Mouse (Mus musculus) midbrain, embryonic 11.5 days (tissue): ENCODE data around the gene Tmprss7. TPM values are rescaled to one million over a fixed set of nuclear protein-coding genes. Genes with fewer than 3 reads are reported as not detected.

Source experiments
- ATAC-seq: fragments of 200-750 bp; cut with Nextera tagmentation; 2 replicates; pipeline ENCODE4 v1.8.0; 2017; ENCODE audit warnings: moderate TSS enrichment, moderate library complexity; ENCODE audit not compliant: low FRiP score
- DNase-seq: peaks from one replicate; pipeline ENCODE4 v3.0.0; 2015; ENCODE audit warnings: low spot score; ENCODE audit errors: missing footprints
- H3K27ac ChIP-seq: fragments of 300-500 bp; sonication (generic); 2 replicates; pipeline ENCODE4 v1.5.1; 2014; ENCODE audit warnings: low read depth, low read length
- H3K27me3 ChIP-seq: fragments of 300-500 bp; sonication (generic); 2 replicates; pipeline ENCODE4 v1.6.1; 2014; ENCODE audit warnings: mild to moderate bottlenecking, low read length, moderate library complexity, mixed read lengths; ENCODE audit not compliant: control insufficient read depth, insufficient read depth
- H3K36me3 ChIP-seq: fragments of 300-500 bp; sonication (generic); 2 replicates; pipeline ENCODE4 v1.6.1; 2014; ENCODE audit warnings: mild to moderate bottlenecking, low read length, moderate library complexity, mixed read lengths; ENCODE audit not compliant: control insufficient read depth, insufficient read depth
- H3K4me1 ChIP-seq: fragments of 300-500 bp; sonication (generic); 2 replicates; pipeline ENCODE4 v1.6.1; 2014; ENCODE audit warnings: low read length; ENCODE audit not compliant: control insufficient read depth, insufficient read depth
- H3K4me2 ChIP-seq: fragments of 300-500 bp; sonication (generic); 2 replicates; pipeline ENCODE4 v1.6.1; 2014; ENCODE audit warnings: mild to moderate bottlenecking, moderate library complexity
- H3K4me3 ChIP-seq: fragments of 300-500 bp; sonication (generic); 2 replicates; pipeline ENCODE4 v1.5.1; 2014; ENCODE audit warnings: low read depth, low read length
- H3K9ac ChIP-seq: fragments of 300-500 bp; sonication (generic); 2 replicates; pipeline ENCODE4 v1.6.1; 2014; ENCODE audit warnings: low read length
- H3K9me3 ChIP-seq: fragments of 300-500 bp; sonication (generic); 2 replicates; pipeline ENCODE4 v1.6.1; 2016; ENCODE audit warnings: low read length; ENCODE audit not compliant: control insufficient read depth
- WGBS: fragments of 180-500 bp; shearing (Covaris S2); extraction: QIAGEN DNeasy Blood & Tissue Kit; methylation state at CpG from one replicate; pipeline ENCODE4 v1.1.7; 2014; 5-methylcytosine and 5-hydroxymethylcytosine counted together
- polyA plus RNA-seq: library from polyadenylated mRNA; unstranded; fragments of >200 nt; fragmentation: Nextera tagmentation; extraction: Ambion mirVana; gene quantifications from 2 replicates; pipeline ENCODE4 v1.2.1, GENCODE M21; 2014

Tmprss7 gene
- polyA plus RNA-seq, 1 experiment from 2014 or later, result 0.18 TPM

DNA sequence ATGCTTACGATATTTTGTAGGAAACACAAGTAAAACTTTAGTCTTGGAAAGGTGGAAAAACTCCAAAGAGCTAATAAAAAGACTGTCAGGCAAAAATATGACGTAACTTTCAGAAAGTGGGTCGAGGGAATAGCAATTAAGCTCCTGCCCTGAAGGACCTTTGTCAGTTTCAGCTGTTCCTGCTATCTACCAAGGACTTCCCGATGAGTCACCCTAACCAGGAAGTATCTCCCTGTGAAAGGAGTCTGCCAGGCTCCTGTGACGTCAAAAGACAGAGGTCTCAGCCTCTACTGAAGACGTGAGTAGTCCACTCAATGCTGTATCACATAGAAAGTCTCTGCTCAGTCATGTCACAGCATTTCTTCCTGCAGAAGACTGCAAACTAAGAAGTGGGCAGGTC, 49.1 kb downstream of the Tmprss7 start:
- no peak overlapping the region for H3K27ac ChIP-seq
- DNase-seq (peak; percentile 12), ATAC-seq (no peak)
- WGBS, result 78% methylated on average over 6 of the region's 6 CpGs
- H3K9me3 ChIP-seq, result no peaks in the 10 kb centered on the region
- no peaks in the 10 kb centered on the region for H3K27me3 ChIP-seq
- H3K4me3 ChIP-seq, result no peak overlapping the region
- H3K4me2 ChIP-seq, result no peak overlapping the region
- H3K36me3 ChIP-seq, result no peaks in the 10 kb centered on the region
- no peak overlapping the region for H3K9ac ChIP-seq
- H3K4me1 ChIP-seq, result no peaks in the 10 kb centered on the region

DNA sequence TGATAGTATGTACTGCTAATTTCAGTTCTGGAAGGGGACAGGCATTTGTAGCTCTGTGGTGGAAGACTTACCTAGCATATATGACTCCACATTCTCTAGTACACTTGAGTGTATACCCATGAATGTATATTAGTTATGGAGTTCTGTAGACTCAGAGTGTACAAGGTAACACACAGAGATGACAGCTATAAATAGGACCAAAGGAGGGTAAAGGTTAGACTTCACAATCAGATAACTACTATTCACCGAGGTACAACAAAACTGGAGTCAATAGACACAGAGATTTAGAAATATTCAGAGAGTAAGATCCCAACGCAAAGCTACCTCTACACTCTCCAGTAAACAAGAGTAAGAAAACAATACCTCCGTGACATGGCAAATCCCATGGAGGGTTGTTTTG, 49.5 kb downstream of the Tmprss7 start:
- Histone ChIP-seq H3K4me2 (no peak overlapping the region), H3K9ac (no peak overlapping the region), H3K27me3 (no peaks in the 10 kb centered on the region), H3K36me3 (no peaks in the 10 kb centered on the region), H3K4me3 (no peak overlapping the region), H3K9me3 (no peaks in the 10 kb centered on the region), H3K4me1 (no peaks in the 10 kb centered on the region), H3K27ac (no peak overlapping the region)
- no peak for ATAC-seq
- DNase-seq, result no peak
- 93% methylated on average over 3 of the region's 3 CpGs for WGBS

DNA sequence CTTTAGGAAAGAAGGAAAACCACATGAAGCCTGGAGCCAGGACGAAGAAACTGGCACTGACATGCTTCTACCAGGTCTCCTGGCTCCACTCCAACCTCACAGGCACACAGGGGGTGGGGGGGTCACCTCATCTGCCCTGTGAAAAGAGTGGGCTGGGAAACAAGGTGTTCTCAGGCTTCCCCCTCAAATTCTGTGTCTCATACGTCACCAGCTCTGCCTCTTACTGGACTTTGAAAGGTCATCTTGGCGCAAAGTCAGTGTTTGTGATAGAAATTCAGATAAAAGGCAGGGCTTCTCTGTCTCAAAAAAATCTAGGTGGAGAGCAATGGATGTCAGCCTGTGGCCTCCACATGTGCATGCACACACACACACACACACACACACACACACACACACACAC, 52.2 kb downstream of the Tmprss7 start:
- no peak overlapping the region for H3K4me3 ChIP-seq
- ATAC-seq, result no peak
- no peak overlapping the region for H3K4me2 ChIP-seq
- H3K27me3 ChIP-seq, result no peaks in the 10 kb centered on the region
- no peaks in the 10 kb centered on the region for H3K4me1 ChIP-seq
- 76% methylated on average over 3 of the region's 3 CpGs for WGBS
- no peak for DNase-seq
- no peak overlapping the region for H3K9ac ChIP-seq
- H3K36me3 ChIP-seq, result no peaks in the 10 kb centered on the region
- H3K9me3 ChIP-seq, result no peaks in the 10 kb centered on the region
- no peak overlapping the region for H3K27ac ChIP-seq

DNA sequence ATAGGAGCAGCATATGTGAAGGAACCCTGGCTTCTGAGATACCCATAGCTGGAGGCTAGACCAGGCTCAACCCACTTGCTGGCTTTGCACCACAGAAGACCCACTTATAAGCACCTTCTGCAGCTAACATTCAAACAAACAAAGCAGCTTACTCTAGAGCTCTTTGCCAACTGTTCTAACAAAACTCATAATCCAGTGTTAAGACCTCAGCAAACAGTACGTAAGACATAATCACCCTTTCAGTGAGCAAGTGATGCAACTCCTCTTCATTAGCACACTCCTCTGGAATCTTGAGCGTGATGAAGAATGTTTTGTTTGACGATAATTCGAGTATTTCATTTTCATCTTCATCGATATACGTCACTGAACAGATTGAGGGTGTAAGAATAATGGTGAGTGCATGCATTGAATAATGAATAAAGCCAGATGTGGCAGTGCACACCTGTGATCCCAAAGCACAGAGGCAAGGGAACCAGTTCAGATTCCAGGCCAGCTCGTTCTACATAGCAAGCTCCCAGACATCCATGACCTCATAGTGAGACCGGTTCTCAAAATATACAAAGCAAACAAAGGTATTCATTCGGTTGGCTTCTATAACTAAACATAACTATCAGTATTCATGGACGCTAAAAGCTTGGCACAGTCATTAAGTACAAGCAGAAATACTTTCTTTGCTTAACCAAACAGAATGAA, 53.2 kb downstream of the Tmprss7 start:
- Histone ChIP-seq H3K9me3 (no peaks in the 10 kb centered on the region), H3K4me1 (no peaks in the 10 kb centered on the region), H3K9ac (no peak overlapping the region), H3K27ac (no peak overlapping the region), H3K4me2 (no peak overlapping the region), H3K36me3 (no peaks in the 10 kb centered on the region), H3K4me3 (no peak overlapping the region), H3K27me3 (no peaks in the 10 kb centered on the region)
- ATAC-seq (no peak), DNase-seq (no peak)
- WGBS, result 83% methylated on average over 10 of the region's 10 CpGs

DNA sequence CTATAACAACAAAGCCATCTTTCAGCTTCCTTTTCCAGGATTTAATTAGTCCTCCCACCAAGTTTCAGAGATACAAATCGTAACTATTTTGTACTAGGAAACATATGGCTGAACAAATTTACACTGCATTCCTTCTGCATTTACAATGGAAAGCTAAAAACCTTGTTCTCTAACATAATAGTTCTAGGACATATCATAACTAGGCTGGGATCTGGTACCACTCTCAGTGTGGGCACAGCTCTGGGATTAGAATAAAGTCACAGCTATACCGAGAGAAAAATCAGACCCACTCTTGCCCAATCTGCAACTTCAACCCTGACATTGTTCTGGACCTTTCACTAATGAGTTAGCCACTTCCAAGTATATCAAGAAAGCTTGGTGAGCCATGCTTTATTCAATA, 57.6 kb downstream of the Tmprss7 start:
- Histone ChIP-seq H3K36me3 (no peaks in the 10 kb centered on the region), H3K27ac (no peak overlapping the region), H3K4me3 (no peak overlapping the region), H3K4me1 (no peaks in the 10 kb centered on the region), H3K9me3 (no peaks in the 10 kb centered on the region), H3K27me3 (no peaks in the 10 kb centered on the region), H3K4me2 (no peak overlapping the region), H3K9ac (no peak overlapping the region)
- DNase-seq (no peak), ATAC-seq (no peak)
- 92% methylated on average over 2 of the region's 2 CpGs for WGBS

DNA sequence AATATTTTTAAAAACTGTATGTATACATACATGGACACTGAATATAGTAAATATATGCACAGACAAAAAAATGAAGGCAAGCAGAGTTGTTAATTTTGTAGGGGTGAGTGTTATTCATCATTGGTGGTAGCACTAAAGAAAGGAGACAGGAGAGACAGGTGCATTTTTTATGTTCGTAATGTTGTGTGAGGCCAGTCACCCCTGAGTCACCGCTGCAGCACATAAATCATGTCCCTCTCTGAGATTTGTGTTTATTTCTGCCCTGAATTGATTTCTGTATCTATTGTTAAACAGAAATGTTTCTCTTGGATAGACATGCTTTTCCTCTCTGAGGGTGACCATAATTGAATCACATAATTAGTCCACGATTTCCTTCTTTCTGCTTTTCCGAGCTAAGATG, 61.0 kb downstream of the Tmprss7 start:
- no peak overlapping the region for H3K4me3 ChIP-seq
- no peak overlapping the region for H3K4me2 ChIP-seq
- ATAC-seq, result no peak
- H3K9ac ChIP-seq, result no peak overlapping the region
- no peak for DNase-seq
- H3K27ac ChIP-seq, result no peak overlapping the region
- no peaks in the 10 kb centered on the region for H3K36me3 ChIP-seq
- no peaks in the 10 kb centered on the region for H3K4me1 ChIP-seq
- H3K27me3 ChIP-seq, result no peaks in the 10 kb centered on the region
- WGBS, result 90% methylated on average over 4 of the region's 4 CpGs
- H3K9me3 ChIP-seq, result no peaks in the 10 kb centered on the region

DNA sequence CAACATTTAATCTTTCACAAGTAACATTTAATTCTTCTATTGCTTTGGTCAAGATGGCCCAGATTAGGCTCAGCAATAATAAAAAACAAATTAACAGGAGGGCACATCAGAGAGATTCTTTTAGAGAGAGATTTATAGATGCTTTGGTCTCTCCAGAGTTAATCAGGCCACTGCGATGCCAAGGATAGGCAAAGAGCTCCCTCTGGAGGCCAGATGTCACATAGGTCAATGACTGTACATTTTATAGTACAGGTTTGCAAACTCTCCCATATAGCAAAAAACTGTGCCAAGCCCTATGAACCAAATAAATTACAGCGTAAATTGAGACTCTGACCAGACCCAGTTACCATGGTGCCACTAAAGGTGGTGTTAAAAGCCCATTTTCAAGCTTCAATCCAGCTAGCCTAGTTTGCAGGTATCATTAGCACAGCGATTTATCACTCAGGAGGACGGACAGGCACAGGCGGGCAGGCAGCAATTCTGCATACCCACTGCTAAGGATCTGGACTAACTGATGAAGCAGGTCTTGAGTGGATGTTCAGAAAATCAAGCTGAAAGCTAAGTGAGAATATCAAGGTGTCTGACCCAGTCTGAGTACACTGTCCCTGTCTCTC, 63.0 kb downstream of the Tmprss7 start:
- DNase-seq, result peak; percentile 95
- WGBS, result 60% methylated on average over 5 of the region's 5 CpGs
- Histone ChIP-seq H3K36me3 (no peaks in the 10 kb centered on the region), H3K9ac (no peak overlapping the region), H3K4me3 (no peak overlapping the region), H3K27me3 (no peaks in the 10 kb centered on the region), H3K4me1 (no peaks in the 10 kb centered on the region), H3K9me3 (no peaks in the 10 kb centered on the region), H3K27ac (no peak overlapping the region), H3K4me2 (no peak overlapping the region)
- ATAC-seq, result peak; percentile 79

DNA sequence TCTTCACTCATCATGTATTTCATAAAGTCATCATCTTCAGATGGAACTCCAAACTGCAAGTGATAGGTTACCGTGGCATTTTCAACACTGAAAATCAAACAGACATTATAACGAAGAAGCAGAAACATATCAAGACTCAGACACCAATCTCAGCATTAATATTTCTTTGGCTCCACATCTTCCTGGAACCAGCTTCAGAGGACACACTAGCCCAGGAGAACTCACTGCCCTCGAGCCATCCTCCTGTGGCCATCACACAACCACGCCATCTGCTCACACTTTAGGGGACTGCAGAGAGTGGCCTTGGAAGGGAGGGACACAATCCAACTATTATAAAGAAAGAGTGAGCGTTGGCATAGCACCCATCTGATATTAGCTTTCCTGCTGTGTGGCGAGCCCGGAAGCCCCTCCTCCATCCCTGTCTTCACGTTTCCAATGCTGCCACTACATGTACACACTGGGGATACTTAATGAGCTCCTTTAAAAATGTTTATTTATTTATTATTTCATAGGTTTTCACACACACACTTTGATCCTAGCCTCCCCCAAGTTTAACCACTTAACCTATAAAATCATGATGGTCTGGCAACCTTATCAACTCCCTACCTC, 63.9 kb downstream of the Tmprss7 start:
- Histone ChIP-seq H3K4me3 (no peak overlapping the region), H3K9me3 (no peaks in the 10 kb centered on the region), H3K27me3 (no peaks in the 10 kb centered on the region), H3K9ac (no peak overlapping the region), H3K4me2 (no peak overlapping the region), H3K36me3 (no peaks in the 10 kb centered on the region), H3K27ac (no peak overlapping the region), H3K4me1 (no peaks in the 10 kb centered on the region)
- ATAC-seq (no peak), DNase-seq (peak; percentile 57)
- 83% methylated on average over 8 of the region's 8 CpGs for WGBS

DNA sequence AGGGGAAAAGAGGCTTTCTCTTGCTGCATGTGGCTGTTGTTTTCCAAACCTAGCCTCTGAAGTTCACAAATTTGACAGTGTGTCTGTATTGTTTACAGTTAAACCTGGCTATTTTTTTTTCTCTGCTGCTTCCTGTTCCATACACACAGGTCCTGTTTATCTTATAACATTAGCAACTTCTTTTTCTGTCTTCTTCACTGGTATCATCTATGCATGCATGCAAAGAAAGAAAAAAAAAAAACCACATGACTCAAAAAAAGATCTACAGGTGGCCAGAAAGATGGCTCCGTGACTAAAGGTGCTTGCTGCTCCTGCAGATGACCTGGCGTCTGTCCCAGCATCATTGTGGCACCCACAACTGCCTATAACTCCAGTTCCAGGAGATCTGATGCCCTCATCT, 68.1 kb downstream of the Tmprss7 start:
- Histone ChIP-seq H3K4me2 (no peak overlapping the region), H3K9ac (no peak overlapping the region), H3K36me3 (no peaks in the 10 kb centered on the region), H3K27ac (no peak overlapping the region), H3K4me1 (no peaks in the 10 kb centered on the region), H3K27me3 (no peaks in the 10 kb centered on the region), H3K4me3 (no peak overlapping the region), H3K9me3 (no peaks in the 10 kb centered on the region)
- WGBS, result 91% methylated on average over 2 of the region's 2 CpGs
- no peak for DNase-seq
- no peak for ATAC-seq
